Mouse (Mus musculus): ENCODE results near the gene Fxyd7.

- TF ChIP-seq CTCF (IDR thresholded peaks at IDR 0.05; ENCODE audit: low read depth, low read length) (no peak), EP300 (IDR thresholded peaks at IDR 0.05; ENCODE audit: insufficient read depth, low read depth, low read length) (no peak), POLR2A (IDR thresholded peaks at IDR 0.05; ENCODE audit: insufficient read depth, low read length) (no peak)
Observed at GRCm38 (mm10) chr7:31082831-31083588, 31.7 kb upstream of the Fxyd7 start.

All from ES-Bruce4 (cell line).